Comparison of ENCODE assay signal across 8 mouse cellular contexts in the genomic region with DNA sequence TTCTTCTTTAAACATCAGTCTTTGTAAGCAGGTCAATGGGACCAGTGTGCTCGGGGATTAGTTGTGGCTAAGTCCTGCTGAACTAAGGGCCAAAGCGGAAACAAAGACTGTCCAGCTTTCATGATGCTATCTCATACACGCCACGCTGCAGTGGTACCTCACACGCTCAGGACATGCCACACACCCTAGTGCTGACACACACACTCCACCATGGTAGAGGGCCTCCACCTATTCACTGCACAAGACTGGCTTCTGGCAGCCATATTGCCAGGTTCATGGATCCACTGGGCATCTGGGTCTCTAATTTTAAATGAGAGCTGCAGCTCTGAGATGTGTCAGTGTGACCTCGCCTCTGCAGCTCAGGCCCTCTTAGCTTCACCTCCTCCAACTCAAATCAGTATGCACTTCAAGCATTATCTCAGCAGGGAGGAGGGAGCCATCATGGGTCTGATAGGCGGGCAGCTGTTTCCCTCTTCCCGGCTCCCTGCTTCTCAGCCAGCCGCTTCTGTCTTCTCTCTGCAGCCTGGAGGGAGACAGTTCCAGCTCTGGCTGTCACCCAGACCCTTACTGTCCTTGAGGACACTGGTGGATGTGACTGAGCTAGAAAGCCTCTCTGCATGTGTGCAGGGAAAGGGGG.
DNase-seq lines count a peak whose midpoint lies in the region; ATAC-seq and TF ChIP-seq lines count a peak whose summit lies in the region.

No protein-coding gene starts in this region.

- H3K9me3 ChIP-seq in neural tube, embryonic 11.5 days (ENCODE audit: control insufficient read depth, low read length), result no peaks in the 10 kb centered on the region
- H3K9me3 ChIP-seq in embryonic facial prominence, embryonic 15.5 days (replicated peaks), result no peaks in the 10 kb centered on the region
- no peaks in the 10 kb centered on the region for H3K9me3 ChIP-seq in hindbrain, embryonic 11.5 days (ENCODE audit: control insufficient read depth, low read length)

- DNase-seq in neural tube, embryonic 11.5 days (ENCODE audit: low spot score), result no peak
- DNase-seq in neural tube, embryonic 10.5 days (ENCODE audit: extremely low spot score, low spot score), result no peak
- DNase-seq in hindbrain, embryonic 11.5 days (ENCODE audit: low spot score), result peak; percentile 59
- DNase-seq in adipocyte (ENCODE audit: low spot score), result no peak
- no peak for DNase-seq in adrenal gland, postnatal 4 days (ENCODE audit: low spot score in 2 of 2)

- no peaks in the 10 kb centered on the region for H3K36me3 ChIP-seq in neural tube, embryonic 11.5 days (ENCODE audit: control insufficient read depth, insufficient read depth, low read length)
- no peaks in the 10 kb centered on the region for H3K36me3 ChIP-seq in embryonic facial prominence, embryonic 15.5 days
- no peaks in the 10 kb centered on the region for H3K36me3 ChIP-seq in hindbrain, embryonic 11.5 days (ENCODE audit: control insufficient read depth, insufficient read depth, low read length)

- no peak overlapping the region for H3K4me3 ChIP-seq in neural tube, embryonic 11.5 days (ENCODE audit: low read depth, low read length)
- no peak overlapping the region for H3K4me3 ChIP-seq in embryonic facial prominence, embryonic 15.5 days (replicated peaks)
- no peak overlapping the region for H3K4me3 ChIP-seq in hindbrain, embryonic 11.5 days (ENCODE audit: low read depth, low read length)
- no peak overlapping the region for H3K4me3 ChIP-seq in olfactory bulb, adult 2 months (ENCODE audit: insufficient read depth, low read depth, low read length)

- TF ChIP-seq POLR2A in olfactory bulb, adult 2 months (IDR thresholded peaks at IDR 0.05; ENCODE audit: insufficient read depth, low read depth, low read length), result 0 out of 2 replicates have a peak, but pooled peaks have one; percentile 14

- no peak overlapping the region for H3K4me2 ChIP-seq in neural tube, embryonic 11.5 days (ENCODE audit: low read depth)
- no peak overlapping the region for H3K4me2 ChIP-seq in embryonic facial prominence, embryonic 15.5 days (replicated peaks)
- no peak overlapping the region for H3K4me2 ChIP-seq in hindbrain, embryonic 11.5 days (replicated peaks; ENCODE audit: low read depth, low read length)

- peak overlapping the region; percentile 60 for H3K27ac ChIP-seq in neural tube, embryonic 11.5 days (ENCODE audit: low read depth, low read length)
- no peak overlapping the region for H3K27ac ChIP-seq in embryonic facial prominence, embryonic 15.5 days (replicated peaks)
- peak overlapping the region; percentile 84 for H3K27ac ChIP-seq in hindbrain, embryonic 11.5 days (ENCODE audit: low read depth, low read length)
- H3K27ac ChIP-seq in olfactory bulb, adult 2 months (ENCODE audit: insufficient read depth, low read depth, low read length), result peak overlapping the region; percentile 65

- no peak for TF ChIP-seq CTCF in olfactory bulb, adult 2 months (IDR thresholded peaks at IDR 0.05; ENCODE audit: insufficient read depth, low read depth, low read length)

- WGBS in neural tube, embryonic 11.5 days, result 36% methylated on average over 9 of the region's 9 CpGs
- 57% methylated on average over 9 of the region's 9 CpGs for WGBS in embryonic facial prominence, embryonic 15.5 days
- 34% methylated on average over 9 of the region's 9 CpGs for WGBS in hindbrain, embryonic 11.5 days
- 52% methylated on average over 9 of the region's 9 CpGs for WGBS in olfactory bulb, adult 2 months

- H3K4me1 ChIP-seq in neural tube, embryonic 11.5 days (ENCODE audit: control insufficient read depth, insufficient read depth, low read length), result peaks cover 15% of the 10 kb centered on the region
- H3K4me1 ChIP-seq in embryonic facial prominence, embryonic 15.5 days, result peaks cover 20% of the 10 kb centered on the region
- H3K4me1 ChIP-seq in hindbrain, embryonic 11.5 days (replicated peaks; ENCODE audit: control insufficient read depth, insufficient read depth, low read length), result peaks cover 14% of the 10 kb centered on the region
- H3K4me1 ChIP-seq in olfactory bulb, adult 2 months (ENCODE audit: control insufficient read depth, insufficient read depth, low read length), result peaks cover 28% of the 10 kb centered on the region

- H3K27me3 ChIP-seq in neural tube, embryonic 11.5 days (ENCODE audit: control insufficient read depth, insufficient read depth, low read length), result no peaks in the 10 kb centered on the region
- no peaks in the 10 kb centered on the region for H3K27me3 ChIP-seq in embryonic facial prominence, embryonic 15.5 days
- no peaks in the 10 kb centered on the region for H3K27me3 ChIP-seq in hindbrain, embryonic 11.5 days (ENCODE audit: control insufficient read depth, insufficient read depth, low read length)

- peak; percentile 54 for ATAC-seq in neural tube, embryonic 11.5 days (ENCODE audit: insufficient read depth, low FRiP score, low TSS enrichment)
- ATAC-seq in embryonic facial prominence, embryonic 15.5 days (ENCODE audit: insufficient number of reproducible peaks, low FRiP score, low TSS enrichment, low read depth), result 0 out of 2 replicates have a peak, but pooled peaks have one; percentile 26
- ATAC-seq in hindbrain, embryonic 11.5 days (ENCODE audit: low FRiP score), result peak; percentile 72
- ATAC-seq in megakaryocyte progenitor cell, adult 5-6 weeks (replicated peaks; ENCODE audit: poor library complexity), result no peak

- H3K9ac ChIP-seq in neural tube, embryonic 11.5 days (ENCODE audit: low read length), result no peak overlapping the region
- H3K9ac ChIP-seq in embryonic facial prominence, embryonic 15.5 days, result no peak overlapping the region
- no peak overlapping the region for H3K9ac ChIP-seq in hindbrain, embryonic 11.5 days (ENCODE audit: low read depth, low read length)
